Mouse (Mus musculus) layer of hippocampus, adult 9-10 months (tissue): ENCODE measurements around the gene Cdh23.

Source experiments
- DNase-seq: peaks from one replicate; pipeline ENCODE4 v3.0.0; 2022; ENCODE audit warnings: low spot score

Gene Cdh23

DNA sequence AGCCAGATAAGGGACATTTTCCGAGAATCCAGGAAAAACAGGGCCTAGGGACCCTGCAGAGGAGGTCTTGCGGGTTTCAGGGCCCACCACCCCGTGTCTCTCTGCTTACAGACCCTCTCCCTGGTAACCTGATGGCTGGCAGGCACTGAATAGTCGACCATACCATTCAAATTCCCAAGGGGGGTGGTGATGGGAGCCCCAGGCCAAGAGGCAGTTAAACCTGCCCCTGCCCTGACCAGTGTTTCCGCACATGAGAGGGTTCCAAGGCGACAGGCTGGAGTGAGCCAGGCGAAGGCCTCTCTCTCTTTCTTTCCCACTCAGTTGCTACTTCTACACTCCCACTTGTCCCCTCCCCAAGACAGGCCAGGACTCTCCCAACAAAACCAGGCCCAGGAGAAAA is 296.8 kb downstream of the Cdh23 start, which contains the start of gene Gm17455:
TSS of gene Gm17455 (plus strand) at position 278 of the 400 bp plus-strand sequence.
- DNase-seq, result no peak

DNA sequence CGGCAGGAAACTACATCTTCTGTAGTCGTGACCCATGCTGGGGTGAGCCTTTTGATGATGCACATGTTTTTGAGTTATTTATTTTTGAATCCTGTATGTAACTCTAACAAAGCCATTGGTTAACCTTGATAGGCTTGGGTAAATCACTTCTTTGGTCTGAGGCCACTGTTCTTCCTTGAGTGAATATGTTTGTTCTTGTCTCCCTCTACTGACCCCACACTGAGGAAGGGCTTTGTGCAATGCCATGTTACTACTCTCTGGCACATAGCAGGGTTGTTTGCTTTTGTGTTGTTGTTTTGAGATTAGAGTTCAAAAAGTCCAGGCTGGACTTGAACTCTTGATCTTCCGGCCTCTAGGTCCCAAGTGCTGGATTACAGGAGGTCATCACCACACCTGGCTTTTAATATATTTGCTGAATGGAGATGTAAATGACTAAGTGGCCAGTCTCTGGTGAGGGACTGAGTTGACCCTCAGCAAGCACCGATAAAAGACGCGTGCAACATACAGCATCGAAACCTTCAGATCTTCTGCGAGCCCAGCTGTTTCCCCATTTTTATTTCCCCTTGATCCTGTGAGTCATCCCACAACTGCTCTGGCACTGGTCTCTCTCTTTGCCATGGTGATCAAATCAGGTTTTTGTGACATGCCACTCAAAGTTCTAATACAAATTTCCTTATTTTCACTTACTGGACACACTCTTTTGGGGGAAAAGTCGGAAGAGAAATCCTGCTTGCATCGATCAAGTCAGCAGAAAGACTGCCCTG is 298.1 kb downstream of the Cdh23 start:
- no peak for DNase-seq

DNA sequence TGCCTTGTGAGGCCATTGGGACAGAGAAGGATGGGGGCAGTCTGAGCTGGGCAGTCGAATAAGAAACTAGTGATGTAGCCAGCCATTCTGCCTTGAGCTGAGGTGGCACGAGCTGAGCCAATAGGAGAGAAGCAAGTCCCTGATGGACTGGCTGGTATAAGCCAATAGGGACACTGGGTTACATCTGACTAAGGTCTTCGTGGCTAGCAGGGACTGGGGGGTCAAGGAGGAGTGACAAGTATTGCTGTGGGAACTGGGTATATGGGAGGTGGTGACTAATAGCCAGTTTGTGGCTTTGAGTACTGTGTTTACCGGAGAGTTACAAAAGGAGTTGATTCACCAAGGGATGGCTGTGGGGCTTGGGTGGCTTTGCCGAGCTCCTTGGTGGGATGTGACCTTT is 300.7 kb downstream of the Cdh23 start:
- DNase-seq, result no peak

DNA sequence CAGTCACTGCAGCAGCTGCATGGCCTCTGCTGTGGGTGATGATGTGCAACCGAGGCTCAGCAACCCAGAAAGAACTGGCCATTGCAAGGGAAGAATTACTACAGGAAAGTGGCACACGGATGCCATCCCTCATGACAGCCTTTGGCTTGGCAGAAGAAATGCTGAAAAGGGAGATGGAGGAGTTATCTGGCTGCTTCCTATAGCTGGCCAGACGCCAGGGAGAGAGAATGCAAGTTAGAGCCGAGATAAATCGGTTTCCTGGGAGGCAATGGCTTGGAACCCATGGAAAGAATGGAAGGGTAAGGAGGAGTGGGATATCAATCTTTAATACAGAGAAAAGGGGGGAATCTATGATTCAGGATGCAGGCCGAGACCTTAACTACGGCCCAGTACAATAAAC is 301.4 kb downstream of the Cdh23 start:
- no peak for DNase-seq

DNA sequence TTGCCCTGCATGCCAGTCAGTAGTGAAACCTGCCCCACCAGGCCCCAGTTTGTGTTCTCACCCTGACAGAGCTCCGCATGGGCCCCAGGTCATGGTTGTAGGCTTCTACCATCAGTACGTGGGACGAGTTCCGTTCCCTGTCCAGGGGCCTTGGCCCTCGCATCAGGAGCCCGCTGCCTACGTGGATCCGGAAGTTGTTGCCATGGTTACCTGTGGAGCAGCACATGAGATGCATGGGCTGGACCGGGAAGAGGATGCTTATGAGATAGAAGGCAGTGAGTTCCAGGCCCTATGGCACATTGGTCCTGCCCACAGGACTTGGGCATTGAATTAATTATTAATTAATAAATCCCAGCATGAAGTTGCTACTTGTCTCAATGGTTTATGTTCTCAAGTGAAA is 304.6 kb downstream of the Cdh23 start:
- DNase-seq, result no peak

DNA sequence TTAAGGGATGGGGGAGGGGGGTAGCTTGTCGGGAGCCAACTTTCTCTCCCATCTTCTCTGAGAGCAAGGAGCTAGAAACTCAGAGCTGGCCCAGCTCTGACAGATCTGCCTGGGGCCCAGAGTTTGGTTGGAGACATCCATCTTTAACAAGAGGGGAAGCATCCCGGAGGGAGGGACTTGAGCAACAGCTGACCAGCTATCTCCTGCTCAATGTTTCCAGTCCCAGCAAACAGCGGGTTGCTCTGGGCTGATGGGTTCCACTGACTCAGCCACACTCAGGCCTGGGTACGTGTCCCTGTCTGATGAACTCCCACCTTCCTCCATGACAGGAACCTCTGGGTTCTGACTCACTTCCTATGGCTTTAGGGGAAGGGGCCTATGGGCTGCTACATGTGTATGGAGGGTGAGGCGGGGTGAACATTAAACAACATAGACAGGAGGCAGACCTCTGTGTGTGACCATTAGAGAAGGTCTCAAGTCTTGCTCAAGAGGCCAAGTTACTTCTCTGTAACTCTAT is 305.3 kb downstream of the Cdh23 start:
- no peak for DNase-seq

DNA sequence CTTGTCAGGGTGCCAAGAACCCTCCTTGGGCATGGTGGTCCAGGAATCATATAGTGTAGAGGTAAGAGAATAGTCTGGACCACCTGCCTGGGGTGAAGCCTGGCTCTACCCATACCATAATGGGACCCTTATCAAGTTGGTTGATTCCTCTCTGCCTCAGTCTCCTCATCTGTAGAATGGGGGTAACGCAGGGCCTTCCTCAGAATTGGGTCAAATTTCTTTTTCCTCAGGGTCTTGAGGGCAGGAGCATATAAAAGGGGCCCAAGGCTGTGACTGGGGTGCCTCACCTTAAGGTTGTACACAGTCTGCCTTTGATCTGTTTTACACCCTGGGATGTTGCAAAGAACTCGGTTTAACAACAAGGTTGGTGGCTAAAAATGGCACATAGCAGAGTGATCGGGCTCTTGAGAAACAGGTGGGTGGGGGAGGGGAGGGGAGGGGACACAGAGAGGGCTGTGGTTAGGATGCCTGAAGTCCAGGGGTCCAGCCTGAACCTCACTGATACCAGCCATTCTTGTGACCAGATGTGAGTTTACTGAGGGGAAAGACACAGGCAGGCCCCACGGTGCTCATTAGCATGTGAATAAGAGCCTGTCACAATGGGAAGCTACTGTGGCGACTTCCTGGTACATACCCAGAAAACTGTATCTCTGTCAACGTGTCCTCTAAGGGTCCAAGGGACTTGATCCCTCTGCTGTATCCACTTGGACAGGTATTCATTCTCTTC is 305.9 kb downstream of the Cdh23 start:
- no peak for DNase-seq

DNA sequence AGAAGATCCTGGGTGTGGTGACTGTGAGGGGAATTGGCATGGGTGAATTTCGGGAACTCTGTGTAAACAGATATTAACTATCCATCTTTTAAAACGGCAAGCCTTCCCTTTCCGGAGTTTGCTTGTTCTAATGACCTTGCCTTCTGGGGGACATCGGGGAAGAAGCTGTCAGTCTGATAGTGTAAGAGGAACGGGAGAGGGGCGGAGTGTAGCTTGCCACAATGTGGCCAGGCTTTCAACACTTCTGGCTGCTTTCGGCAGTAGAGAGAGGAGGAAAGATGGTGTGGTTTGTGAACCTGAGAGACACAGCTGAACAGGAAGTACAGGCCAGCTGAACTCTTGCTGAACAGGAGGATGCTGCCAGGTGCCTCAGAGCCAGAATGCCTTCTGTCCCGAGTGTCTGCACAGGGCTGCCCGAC is 306.8 kb downstream of the Cdh23 start:
- no peak for DNase-seq

DNA sequence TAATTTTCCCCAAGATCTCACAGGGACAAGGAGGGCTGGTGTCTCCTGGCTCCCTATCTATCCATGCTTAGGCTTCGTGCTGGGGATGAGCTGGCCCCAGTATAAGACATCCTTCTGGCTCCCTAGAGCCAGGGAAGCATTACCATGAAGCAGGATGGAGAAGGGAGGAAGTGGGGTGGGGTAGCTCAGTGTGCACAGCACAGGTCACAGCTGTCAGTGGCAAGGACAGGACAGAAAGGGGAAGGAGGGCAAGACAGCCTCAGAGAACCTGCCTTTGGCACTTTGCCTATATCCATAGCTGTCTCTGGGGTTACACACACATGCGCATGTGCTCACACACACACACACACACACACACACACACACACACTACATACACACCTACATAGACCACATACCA is 308.0 kb downstream of the Cdh23 start:
- no peak for DNase-seq

DNA sequence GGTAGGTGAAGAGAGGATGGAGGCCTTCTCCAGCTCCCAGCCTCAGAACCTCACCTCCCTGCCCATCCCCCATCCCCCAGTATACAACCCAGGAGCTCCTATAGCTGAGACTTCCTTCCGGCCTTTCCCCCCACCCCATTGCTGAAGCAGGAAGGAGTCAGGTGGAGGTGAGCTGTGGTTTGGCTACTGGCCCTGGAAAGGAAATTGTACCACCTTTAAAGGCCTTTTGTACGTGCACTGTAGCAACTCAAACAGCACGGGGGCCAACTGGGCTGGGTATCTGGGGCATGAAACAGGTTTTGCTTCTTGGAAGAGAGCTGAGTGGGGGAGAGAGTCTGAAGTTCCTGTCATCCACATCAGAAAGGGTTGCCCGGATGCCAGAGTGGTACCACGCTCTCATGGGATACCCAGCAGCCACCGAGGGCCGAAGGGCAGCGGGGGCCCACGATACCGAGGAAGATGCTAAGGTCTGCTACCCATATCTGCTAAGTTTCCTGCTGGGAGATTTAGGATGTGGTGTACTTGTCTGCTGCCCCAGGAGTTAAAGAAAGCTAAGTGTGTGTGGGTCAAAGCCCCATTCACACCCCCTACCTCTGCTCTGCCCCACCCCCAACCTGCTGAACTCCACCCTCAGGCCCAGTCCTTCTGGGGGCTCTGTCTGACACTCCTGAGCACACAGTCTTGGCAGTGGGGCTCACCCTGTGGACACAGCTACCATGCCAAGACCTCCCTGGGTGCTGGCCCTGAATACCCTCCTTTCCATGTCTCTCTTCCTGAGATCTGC is 315.0 kb downstream of the Cdh23 start:
- no peak for DNase-seq

DNA sequence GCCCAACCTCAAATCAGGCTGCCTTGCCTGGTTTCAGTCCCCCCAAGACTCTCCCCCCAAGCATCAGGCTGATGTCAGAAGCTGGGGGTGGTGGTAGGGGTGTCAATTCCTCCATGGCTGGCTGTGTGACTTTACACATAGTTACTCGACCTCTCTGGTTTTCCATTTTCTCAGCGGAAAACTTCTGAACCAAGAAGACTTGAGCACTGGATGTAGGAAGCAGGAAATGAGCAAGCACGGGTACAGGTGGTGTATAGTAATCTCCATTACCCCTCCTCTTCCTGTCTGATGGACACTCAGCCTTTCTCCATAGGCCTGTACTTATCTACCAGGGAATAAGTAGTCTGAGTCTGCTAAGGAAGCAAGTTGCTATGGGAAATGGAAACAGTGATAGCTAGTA is 316.1 kb downstream of the Cdh23 start:
- DNase-seq, result no peak

DNA sequence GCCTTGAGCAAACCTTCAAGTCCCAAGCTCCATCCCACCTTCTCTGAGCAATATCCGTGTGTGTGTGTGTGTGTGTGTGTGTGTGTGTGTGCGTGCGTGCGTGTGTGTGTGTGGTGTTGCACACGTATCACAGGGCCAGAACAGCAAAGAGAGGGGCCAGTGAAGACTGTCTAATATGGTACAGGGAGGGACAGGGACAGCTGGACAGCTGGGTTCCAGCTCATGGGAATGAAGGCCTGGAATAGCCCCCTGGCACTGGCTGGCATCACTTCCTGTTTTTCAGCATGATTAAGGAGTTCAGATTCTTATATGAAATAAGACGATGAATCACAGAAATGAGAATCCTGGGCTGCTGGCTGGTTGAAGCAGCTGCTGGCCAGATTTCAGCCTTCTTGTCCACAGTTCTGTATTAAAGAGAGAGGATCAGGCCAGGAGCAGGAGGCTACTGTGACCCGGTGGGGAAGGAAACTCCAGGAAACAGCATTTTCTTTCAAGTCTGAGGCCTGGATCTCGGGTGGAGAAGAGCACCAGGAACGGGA is 316.8 kb downstream of the Cdh23 start:
- no peak for DNase-seq

DNA sequence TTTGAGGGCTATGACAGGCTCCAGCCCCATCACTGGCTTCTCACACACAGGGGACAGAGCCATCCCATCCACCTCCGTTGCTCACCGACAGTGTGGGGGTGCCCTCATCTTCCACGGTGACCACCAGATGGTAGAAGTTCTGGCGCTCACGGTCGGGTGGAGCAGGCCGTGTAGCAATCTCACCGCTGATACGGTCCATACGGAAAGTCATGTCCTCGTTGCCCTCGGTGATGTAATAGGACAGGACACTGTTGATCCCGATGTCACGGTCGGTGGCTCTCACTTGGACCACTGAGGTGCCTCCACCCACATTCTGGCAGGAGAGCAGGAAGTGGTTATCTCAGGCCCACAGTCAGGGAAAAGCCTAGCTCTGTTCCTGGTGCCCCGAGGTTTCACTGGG is 319.6 kb downstream of the Cdh23 start:
- no peak for DNase-seq

DNA sequence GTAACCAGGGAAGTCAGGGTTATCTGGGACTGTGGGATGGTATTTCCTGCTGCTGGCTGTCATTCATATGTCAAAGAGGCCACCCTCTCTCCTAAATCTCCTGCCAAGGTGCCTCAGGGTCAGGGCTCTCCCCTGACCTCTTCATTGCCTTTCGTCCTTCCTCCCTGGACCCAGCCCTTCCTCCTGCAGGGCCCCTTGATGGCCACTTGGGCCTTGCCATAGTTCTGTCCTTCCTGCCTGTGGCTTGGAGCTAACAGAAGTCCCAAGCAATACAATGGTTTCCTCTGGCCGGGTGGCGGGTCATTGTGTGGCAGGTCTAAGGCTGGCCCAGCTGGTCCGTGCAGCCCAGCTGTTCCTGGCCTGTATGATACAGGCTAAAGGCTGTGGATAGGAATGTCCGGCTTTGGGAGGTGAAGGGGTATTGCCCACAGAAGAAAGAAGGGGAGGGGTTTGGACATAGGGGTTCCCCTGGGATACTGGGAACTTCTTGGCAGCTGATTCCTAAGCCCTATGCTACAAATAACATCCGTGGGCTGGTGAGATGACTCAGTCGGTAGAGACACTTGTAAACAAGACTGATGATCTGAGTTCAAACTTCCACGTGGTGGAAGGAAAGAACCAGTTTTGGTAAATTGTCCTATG is 322.2 kb downstream of the Cdh23 start:
- no peak for DNase-seq

DNA sequence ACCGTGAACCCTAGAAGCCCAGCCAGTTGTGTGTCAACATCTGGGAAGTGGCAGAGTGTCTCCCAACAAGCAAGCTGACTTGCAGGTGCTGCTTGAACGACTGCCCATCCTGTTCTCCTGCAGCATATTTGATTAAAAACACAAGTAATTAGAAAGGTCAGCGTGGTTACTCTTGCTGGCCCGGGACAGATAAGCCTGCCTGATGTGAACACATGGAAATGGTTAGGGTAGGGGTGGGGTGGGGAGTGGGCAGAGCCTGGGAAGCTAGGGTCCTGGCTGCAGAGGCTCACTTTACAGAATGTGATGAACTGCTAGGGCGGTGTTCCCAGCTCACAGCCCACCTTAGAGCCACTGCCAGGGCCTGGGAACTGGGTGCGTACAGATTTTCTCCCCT is 322.8 kb downstream of the Cdh23 start:
- DNase-seq, result no peak

DNA sequence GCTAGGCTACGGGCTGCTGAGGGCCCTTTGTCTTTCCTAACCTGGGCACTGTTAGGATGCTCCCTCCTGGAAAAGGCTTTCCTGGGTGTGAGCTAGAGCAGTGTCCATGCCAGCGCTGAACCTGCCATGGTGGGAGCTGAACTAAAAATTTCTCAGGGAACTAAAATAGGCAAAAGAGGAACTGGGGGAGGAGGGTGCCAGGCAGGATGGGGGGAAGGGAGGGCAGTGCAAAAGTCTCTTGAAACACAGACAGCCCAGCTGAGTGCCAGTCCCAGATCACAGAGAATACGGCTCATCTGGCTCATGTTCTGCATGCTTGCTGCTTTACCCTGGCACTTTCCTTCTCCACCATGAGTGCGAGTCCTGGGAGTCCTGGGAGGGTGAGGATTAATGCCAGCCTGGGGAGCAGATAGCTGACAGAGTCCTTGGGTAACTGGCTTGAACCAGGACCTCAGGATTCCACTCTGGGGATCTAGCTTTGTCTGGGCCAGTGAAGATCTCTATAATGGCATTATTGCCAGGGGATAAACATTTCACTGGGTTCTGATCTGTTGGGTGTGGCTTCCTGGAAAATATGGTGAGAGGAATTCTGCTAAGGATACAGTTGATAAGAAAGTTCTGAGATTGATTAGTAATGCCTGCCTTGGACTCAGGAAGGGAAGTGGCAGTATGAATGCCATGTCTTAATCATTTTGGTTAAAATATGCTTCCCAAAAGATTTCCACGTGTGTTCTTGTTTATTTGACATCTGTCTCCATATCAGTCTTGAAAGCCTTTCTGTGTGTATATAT is 324.5 kb downstream of the Cdh23 start:
- no peak for DNase-seq

DNA sequence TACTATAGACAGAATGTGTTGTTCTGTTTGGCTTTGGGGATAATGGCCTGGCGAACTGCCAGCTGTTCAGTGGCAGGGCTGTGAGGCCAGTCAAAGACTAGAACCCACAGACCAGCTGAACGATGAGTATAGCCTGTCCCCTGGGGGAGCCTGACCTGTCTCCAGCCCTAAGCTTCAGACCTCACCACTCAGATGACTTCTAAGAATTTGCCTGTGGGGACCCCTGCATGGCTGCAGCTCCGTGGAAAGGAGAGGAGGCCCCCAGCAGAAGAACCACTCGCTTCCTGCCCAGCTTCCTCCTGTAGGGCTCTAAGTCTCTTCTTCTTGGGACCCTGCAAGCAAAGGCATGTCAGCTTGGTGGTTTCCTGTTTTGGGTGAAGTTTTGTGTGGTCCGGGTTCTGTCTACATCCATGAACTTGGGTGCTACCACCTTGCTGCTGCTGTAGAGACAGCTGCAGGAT is 325.7 kb downstream of the Cdh23 start:
- no peak for DNase-seq

DNA sequence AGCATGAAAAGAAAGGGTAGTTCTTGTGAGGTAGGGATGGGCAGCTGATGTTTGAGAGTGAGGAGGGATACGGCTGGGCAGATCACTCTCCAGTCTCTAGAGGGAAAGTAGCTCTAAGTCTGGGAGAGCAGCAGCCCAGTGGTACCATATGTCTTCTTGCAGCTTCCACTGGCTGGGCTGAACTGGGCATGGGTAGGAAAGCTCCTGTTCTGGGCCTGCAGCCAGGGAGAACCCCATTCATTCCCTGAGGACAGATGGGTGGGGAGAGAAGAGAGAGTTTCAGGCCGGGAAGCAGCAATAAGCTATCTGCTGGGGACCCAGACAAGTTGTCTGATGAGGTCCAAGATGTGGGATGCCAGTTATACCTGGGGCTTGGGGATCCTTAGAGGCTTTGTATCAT is 326.2 kb downstream of the Cdh23 start:
- DNase-seq, result no peak

DNA sequence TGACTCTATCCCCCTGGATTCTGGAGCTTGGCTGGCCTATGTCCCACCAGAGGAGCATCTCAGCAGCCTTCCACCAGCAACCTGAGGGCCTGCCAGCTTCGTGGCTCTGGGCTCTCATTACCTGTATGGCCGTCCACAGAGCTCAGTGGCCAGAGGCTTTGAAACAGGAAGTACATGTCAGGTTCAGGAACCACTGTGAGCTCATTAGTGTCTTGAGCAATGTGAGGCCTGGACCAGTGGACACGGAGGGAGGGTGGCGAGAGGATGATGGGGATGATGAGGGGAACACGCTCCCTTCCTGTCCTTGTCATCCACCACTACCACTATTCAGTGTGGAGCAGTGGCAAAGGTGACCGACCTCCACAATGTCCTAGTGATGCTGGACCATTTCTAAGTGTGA is 326.9 kb downstream of the Cdh23 start:
- DNase-seq, result no peak

DNA sequence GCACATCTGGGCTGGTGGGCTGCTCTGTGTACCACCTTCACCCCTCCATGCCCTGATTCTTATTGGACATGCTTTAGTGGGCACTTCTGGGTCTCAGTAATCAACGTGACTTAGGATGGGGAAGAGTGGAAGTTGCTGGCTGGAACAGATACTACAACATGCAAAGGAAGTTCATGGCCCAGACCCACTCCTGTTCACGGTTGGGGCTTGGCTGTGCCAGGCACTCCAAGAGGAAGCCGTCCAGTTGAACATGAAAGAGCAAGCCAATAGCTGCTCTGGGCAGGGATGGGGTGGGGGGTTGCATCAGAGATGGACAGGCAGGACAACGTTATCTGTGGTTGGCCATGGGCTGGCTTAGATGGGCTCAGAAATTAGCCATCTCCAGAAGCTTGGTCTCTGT is 328.4 kb downstream of the Cdh23 start:
- DNase-seq, result no peak

DNA sequence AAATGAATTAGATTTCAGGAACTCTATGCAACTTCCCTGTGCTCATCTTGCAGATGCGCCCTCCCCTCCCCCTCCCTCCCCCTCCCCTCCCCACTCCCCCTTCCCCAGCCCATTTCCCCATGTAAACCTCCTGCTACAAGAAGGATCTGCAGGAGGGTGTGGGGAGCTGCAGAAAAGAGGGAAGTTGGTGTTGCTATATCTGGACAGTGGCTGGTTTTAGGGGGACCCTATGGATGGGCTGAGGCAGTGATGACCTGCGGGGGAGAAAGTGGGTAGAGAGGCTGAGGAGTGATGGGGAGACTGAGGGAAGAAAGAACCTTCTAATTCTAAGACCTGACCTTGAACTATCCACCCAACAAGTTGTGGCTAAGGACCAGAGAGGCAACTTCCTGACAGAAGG is 329.1 kb downstream of the Cdh23 start:
- no peak for DNase-seq
